In the genomic region with DNA sequence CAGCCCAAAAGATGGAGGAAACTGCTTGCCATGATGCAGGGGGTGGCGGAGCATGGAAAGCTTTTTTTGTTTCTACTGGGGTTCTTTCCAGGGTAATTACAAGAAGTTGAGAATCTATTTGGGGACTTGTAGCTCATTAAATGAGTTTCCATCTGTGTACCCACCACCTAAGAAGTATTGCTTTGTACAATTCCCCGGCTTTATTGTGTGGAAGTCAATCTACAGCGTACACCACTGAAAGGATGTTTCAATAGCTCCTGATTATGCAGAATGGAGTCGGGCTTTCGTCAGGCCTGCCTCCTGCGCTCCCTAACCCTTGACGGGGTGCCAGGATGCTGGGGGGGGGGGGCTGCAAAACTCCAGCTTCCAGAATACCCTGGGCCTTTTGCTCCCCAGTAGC, we compare ENCODE assay signal across 19 mouse cellular contexts.
DNase-seq lines count a peak whose midpoint lies in the region; ATAC-seq and TF ChIP-seq lines count a peak whose summit lies in the region.
"Had no signal": no experiment of that assay in that cellular context is flagged by ENCODE, and none has a peak within 500 bp of the region (broad histone marks: within the 10 kb centered on the region; RNA-seq: fewer than 3 reads in every experiment).

No protein-coding gene starts in this region.

- H3K4me3 ChIP-seq in forebrain, embryonic 13.5 days, result no peak overlapping the region
- no peak overlapping the region for H3K4me3 ChIP-seq in forebrain, embryonic 10.5 days
- H3K4me3 ChIP-seq in forebrain, postnatal 0 days (ENCODE audit: low read depth, low read length), result no peak overlapping the region
- no peak overlapping the region for H3K4me3 ChIP-seq in midbrain, embryonic 16.5 days (ENCODE audit: low read depth, low read length)
- H3K4me3 ChIP-seq: embryonic facial prominence, embryonic 15.5 days; gastrocnemius, adult 2 months; heart, embryonic 12.5 days; liver, embryonic 15.5 days; stomach, embryonic 15.5 days had no signal

- H3K36me3 ChIP-seq in forebrain, embryonic 13.5 days (ENCODE audit: poor library complexity, severe bottlenecking), result no peaks in the 10 kb centered on the region
- no peaks in the 10 kb centered on the region for H3K36me3 ChIP-seq in forebrain, embryonic 10.5 days (replicated peaks)
- no peaks in the 10 kb centered on the region for H3K36me3 ChIP-seq in forebrain, postnatal 0 days (ENCODE audit: insufficient read depth)
- H3K36me3 ChIP-seq in midbrain, embryonic 16.5 days (ENCODE audit: control insufficient read depth, insufficient read depth, low read length), result no peaks in the 10 kb centered on the region
- H3K36me3 ChIP-seq: embryonic facial prominence, embryonic 15.5 days; G1E; heart, embryonic 12.5 days; liver, embryonic 15.5 days; stomach, embryonic 15.5 days had no signal

- 11% methylated on average over 7 of the region's 7 CpGs for WGBS in forebrain, embryonic 13.5 days
- WGBS in forebrain, embryonic 10.5 days, result 72% methylated on average over 7 of the region's 7 CpGs
- WGBS in forebrain, postnatal 0 days, result 13% methylated on average over 7 of the region's 7 CpGs
- 33% methylated on average over 7 of the region's 7 CpGs for WGBS in midbrain, embryonic 16.5 days

- no peak overlapping the region for H3K27ac ChIP-seq in forebrain, embryonic 13.5 days
- H3K27ac ChIP-seq in forebrain, embryonic 10.5 days, result no peak overlapping the region
- H3K27ac ChIP-seq in forebrain, postnatal 0 days (ENCODE audit: low read depth, low read length), result no peak overlapping the region
- peak overlapping the region; percentile 32; the same call in 1 of the 2 replicates for H3K27ac ChIP-seq in midbrain, embryonic 16.5 days (ENCODE audit: low read length)
- H3K27ac ChIP-seq: embryonic facial prominence, embryonic 15.5 days; gastrocnemius, adult 2 months; liver, embryonic 15.5 days; stomach, embryonic 15.5 days had no signal

- peak; percentile 68 for ATAC-seq in forebrain, embryonic 13.5 days
- ATAC-seq in forebrain, postnatal 0 days, result peak; percentile 58
- no peak for ATAC-seq in midbrain, embryonic 16.5 days
- no peak for ATAC-seq in cerebellum, adult (ENCODE audit: insufficient number of reproducible peaks, low FRiP score, low TSS enrichment)
- ATAC-seq: inflammation-experienced regulatory T-cells, adult 6 months had no signal

- H3K4me1 ChIP-seq in forebrain, embryonic 13.5 days, result peaks cover 40% of the 10 kb centered on the region
- H3K4me1 ChIP-seq in forebrain, embryonic 10.5 days, result peaks cover 22% of the 10 kb centered on the region
- H3K4me1 ChIP-seq in forebrain, postnatal 0 days (ENCODE audit: insufficient read depth), result 0 out of 2 replicates have a peak, but pooled peaks cover 8% of the 10 kb centered on the region
- peaks cover 13% of the 10 kb centered on the region for H3K4me1 ChIP-seq in midbrain, embryonic 16.5 days (ENCODE audit: control insufficient read depth, insufficient read depth, low read length)
- H3K4me1 ChIP-seq: embryonic facial prominence, embryonic 15.5 days; heart, embryonic 12.5 days; stomach, embryonic 15.5 days had no signal

- no peak for TF ChIP-seq CTCF in forebrain, postnatal 0 days (IDR thresholded peaks at IDR 0.05; ENCODE audit: low read depth)

- H3K27me3 ChIP-seq in forebrain, embryonic 13.5 days, result peaks cover 6% of the 10 kb centered on the region; the same call in 1 of the 2 replicates
- no peaks in the 10 kb centered on the region for H3K27me3 ChIP-seq in forebrain, embryonic 10.5 days (ENCODE audit: poor library complexity, severe bottlenecking)
- H3K27me3 ChIP-seq in forebrain, postnatal 0 days (ENCODE audit: insufficient read depth, low read length), result no peaks in the 10 kb centered on the region
- H3K27me3 ChIP-seq in midbrain, embryonic 16.5 days (ENCODE audit: control insufficient read depth, insufficient read depth, low read depth, low read length), result no peaks in the 10 kb centered on the region
- H3K27me3 ChIP-seq: embryonic facial prominence, embryonic 15.5 days; heart, embryonic 12.5 days; liver, embryonic 15.5 days; stomach, embryonic 15.5 days had no signal

- H3K4me2 ChIP-seq in forebrain, embryonic 13.5 days, result no peak overlapping the region
- H3K4me2 ChIP-seq in forebrain, postnatal 0 days (ENCODE audit: low read depth), result no peak overlapping the region
- no peak overlapping the region for H3K4me2 ChIP-seq in midbrain, embryonic 16.5 days (ENCODE audit: low read length)
- H3K4me2 ChIP-seq: embryonic facial prominence, embryonic 15.5 days; heart, embryonic 12.5 days; liver, embryonic 15.5 days; stomach, embryonic 15.5 days had no signal

- DNase-seq in forebrain, embryonic 10.5 days (ENCODE audit: extremely low spot score, low spot score), result no peak
- DNase-seq in brain, adult 2 months (ENCODE audit: low read depth, low spot score), result peak; percentile 44
- DNase-seq in forebrain, postnatal 0 days, result peak; percentile 26
- no peak for DNase-seq in left cerebral cortex, adult 11 months (ENCODE audit: low spot score)
- no peak for DNase-seq in adrenal gland, postnatal 10 days
- DNase-seq: gastrocnemius, adult 2 months; heart, postnatal 14 days; kidney, adult 2 months; kidney, postnatal 10 days; retina, postnatal 1 day had no signal

- no peak overlapping the region for H3K9ac ChIP-seq in forebrain, embryonic 13.5 days
- H3K9ac ChIP-seq in forebrain, postnatal 0 days, result no peak overlapping the region
- H3K9ac ChIP-seq in midbrain, embryonic 16.5 days (ENCODE audit: low read depth, low read length), result no peak overlapping the region
- H3K9ac ChIP-seq: embryonic facial prominence, embryonic 15.5 days; heart, embryonic 12.5 days; liver, embryonic 15.5 days; stomach, embryonic 15.5 days had no signal

- no peaks in the 10 kb centered on the region for H3K9me3 ChIP-seq in forebrain, embryonic 13.5 days (replicated peaks)
- H3K9me3 ChIP-seq in forebrain, embryonic 10.5 days, result no peaks in the 10 kb centered on the region
- H3K9me3 ChIP-seq in forebrain, postnatal 0 days (ENCODE audit: low read length), result no peaks in the 10 kb centered on the region
- H3K9me3 ChIP-seq in midbrain, embryonic 16.5 days (replicated peaks; ENCODE audit: control insufficient read depth, low read length, poor library complexity, severe bottlenecking), result no peaks in the 10 kb centered on the region
- H3K9me3 ChIP-seq: embryonic facial prominence, embryonic 15.5 days; liver, embryonic 15.5 days; stomach, embryonic 15.5 days had no signal

Comparison
In these comparisons a context has a peak if more than half of its experiments do, and no peak if none do; other contexts are left out.
1. DNase-seq: peak in brain, adult 2 months (single experiment) and forebrain, postnatal 0 days (single experiment); none in forebrain, embryonic 10.5 days (single experiment), left cerebral cortex, adult 11 months (single experiment) and adrenal gland, postnatal 10 days (single experiment).
2. ATAC-seq: peak in forebrain, embryonic 13.5 days (single experiment) and forebrain, postnatal 0 days (single experiment); none in midbrain, embryonic 16.5 days (single experiment) and cerebellum, adult (single experiment).